Mouse (Mus musculus) urinary bladder, adult 18-20 months (tissue): ENCODE measurements at regions not wholly inside any gene's neighbourhood (a gene's known extent, or its start where the extent isn't known, plus 50 kb on each side); places are given as distances from the start of the nearest gene placed in this dataset.
"Not testable (repeated sequence)": the region's sequence is repeated elsewhere in the genome, so short reads cannot be mapped to it uniquely, and the experiment has no call there.

Source experiments
- DNase-seq, 2 experiments: peaks; one replicate each; pipeline ENCODE4 v3.0.0; 2022; ENCODE audit warnings: low spot score in 2 of 2, mixed read lengths in 2 of 2

- DNase-seq: no peak
Observed at GRCm38 (mm10) chr13:99739420-99739819, 161.5 kb downstream of the Cartpt start.

- no peak for DNase-seq
Observed at GRCm38 (mm10) chr13:99737271-99737670, 163.6 kb downstream of the Cartpt start.

GRCm38 (mm10) chr13:99729145-99729544 lies 171.7 kb downstream of the Cartpt start:
- no peak for DNase-seq

GRCm38 (mm10) chr13:99724245-99724644 lies 176.6 kb downstream of the Cartpt start:
- DNase-seq: no peak

GRCm38 (mm10) chr13:99723237-99723981 lies 177.5 kb downstream of the Cartpt start:
- no peak for DNase-seq

GRCm38 (mm10) chr13:99720566-99720965 lies 180.3 kb downstream of the Cartpt start:
- DNase-seq: no peak

- no peak for DNase-seq
Observed at GRCm38 (mm10) chr13:99696559-99696890, 180.2 kb upstream of the Map1b start.

GRCm38 (mm10) chr13:99695874-99696558 lies 179.7 kb upstream of the Map1b start:
- no peak for DNase-seq

- no peak for DNase-seq
Observed at GRCm38 (mm10) chr13:99679934-99680333, 163.6 kb upstream of the Map1b start.

GRCm38 (mm10) chr13:99679430-99679829 lies 163.1 kb upstream of the Map1b start:
- DNase-seq: no peak

GRCm38 (mm10) chr13:99676393-99676792 lies 160.1 kb upstream of the Map1b start:
- no peak for DNase-seq

- DNase-seq: no peak
Observed at GRCm38 (mm10) chr13:99675951-99676350, 159.6 kb upstream of the Map1b start.

- no peak for DNase-seq
Observed at GRCm38 (mm10) chr13:99672714-99673113, 156.4 kb upstream of the Map1b start.

- DNase-seq: no peak
Observed at GRCm38 (mm10) chr13:99671747-99672146, 155.4 kb upstream of the Map1b start.

- DNase-seq: no peak
Observed at GRCm38 (mm10) chr13:99669987-99670534, 153.7 kb upstream of the Map1b start.

- DNase-seq: no peak
Observed at GRCm38 (mm10) chr13:99668613-99669012, 152.3 kb upstream of the Map1b start.

GRCm38 (mm10) chr13:99666086-99666485 lies 149.7 kb upstream of the Map1b start:
- no peak for DNase-seq

GRCm38 (mm10) chr13:99663422-99663821 lies 147.1 kb upstream of the Map1b start:
- DNase-seq: not testable (repeated sequence)

- DNase-seq: no peak
Observed at GRCm38 (mm10) chr13:99647661-99648204, 131.4 kb upstream of the Map1b start.

- DNase-seq: no peak
Observed at GRCm38 (mm10) chr13:99644771-99645170, 128.4 kb upstream of the Map1b start.

- no peak for DNase-seq
Observed at GRCm38 (mm10) chr13:99642811-99643210, 126.5 kb upstream of the Map1b start.

- no peak for DNase-seq
Observed at GRCm38 (mm10) chr13:99642301-99642700, 126.0 kb upstream of the Map1b start.
